Mouse (Mus musculus) midbrain, embryonic 14.5 days (tissue): Measurements from ENCODE around the gene Csdc2. TPM values are rescaled to one million over a fixed set of nuclear protein-coding genes. Genes with fewer than 3 reads are reported as not detected.

Experiments
- ATAC-seq: fragments of 200-750 bp; cut with Nextera tagmentation; 2 replicates; pipeline ENCODE4 v1.8.0; 2017; ENCODE audit warnings: moderate number of reproducible peaks, moderate library complexity; ENCODE audit not compliant: low FRiP score, low TSS enrichment
- DNase-seq: peaks from one replicate; pipeline ENCODE4 v3.0.0-alpha.2; 2015
- H3K27ac ChIP-seq: fragments of 300-500 bp; sonication (generic); replicated peaks from 2 replicates; pipeline ENCODE4 v1.5.1; 2014; ENCODE audit warnings: mild to moderate bottlenecking, low read depth, low read length, moderate library complexity
- H3K27me3 ChIP-seq: fragments of 300-500 bp; sonication (generic); 2 replicates; pipeline ENCODE4 v1.6.1; 2014; ENCODE audit warnings: low read length, control low read depth, mixed read lengths; ENCODE audit not compliant: control insufficient read depth, insufficient read depth
- H3K36me3 ChIP-seq: fragments of 300-500 bp; sonication (generic); 2 replicates; pipeline ENCODE4 v1.6.1; 2014; ENCODE audit warnings: low read length, control low read depth; ENCODE audit not compliant: control insufficient read depth, insufficient read depth
- H3K4me1 ChIP-seq: fragments of 300-500 bp; sonication (generic); 2 replicates; pipeline ENCODE4 v1.6.1; 2014; ENCODE audit warnings: mild to moderate bottlenecking, antibody characterized with exemption, low read length, control low read depth; ENCODE audit not compliant: control insufficient read depth, insufficient read depth
- H3K4me2 ChIP-seq: fragments of 300-500 bp; sonication (generic); 2 replicates; pipeline ENCODE4 v1.6.1; 2014; ENCODE audit warnings: mild to moderate bottlenecking, low read length, moderate library complexity
- H3K4me3 ChIP-seq: fragments of 300-500 bp; sonication (generic); replicated peaks from 2 replicates; pipeline ENCODE4 v1.5.1; 2014; ENCODE audit warnings: low read depth, low read length
- H3K9ac ChIP-seq: fragments of 300-500 bp; sonication (generic); replicated peaks from 2 replicates; pipeline ENCODE4 v1.6.1; 2014; ENCODE audit warnings: mild to moderate bottlenecking, low read length, moderate library complexity
- H3K9me3 ChIP-seq: fragments of 300-500 bp; sonication (generic); 2 replicates; pipeline ENCODE4 v1.6.1; 2016; ENCODE audit warnings: low read length, control low read depth, mixed read lengths; ENCODE audit not compliant: control insufficient read depth
- WGBS: fragments of 180-500 bp; shearing (Covaris S2); extraction: QIAGEN DNeasy Blood & Tissue Kit; methylation state at CpG from one replicate; pipeline ENCODE4 v1.1.7; 2014; 5-methylcytosine and 5-hydroxymethylcytosine counted together
- polyA plus RNA-seq: library from polyadenylated mRNA; unstranded; fragments of >200 nt; fragmentation: Nextera tagmentation; extraction: Ambion mirVana; gene quantifications from 2 replicates; pipeline ENCODE4 v1.2.1, GENCODE M21; 2014

The Csdc2 gene
- polyA plus RNA-seq = 167 and 188 TPM in 2 replicates

DNA sequence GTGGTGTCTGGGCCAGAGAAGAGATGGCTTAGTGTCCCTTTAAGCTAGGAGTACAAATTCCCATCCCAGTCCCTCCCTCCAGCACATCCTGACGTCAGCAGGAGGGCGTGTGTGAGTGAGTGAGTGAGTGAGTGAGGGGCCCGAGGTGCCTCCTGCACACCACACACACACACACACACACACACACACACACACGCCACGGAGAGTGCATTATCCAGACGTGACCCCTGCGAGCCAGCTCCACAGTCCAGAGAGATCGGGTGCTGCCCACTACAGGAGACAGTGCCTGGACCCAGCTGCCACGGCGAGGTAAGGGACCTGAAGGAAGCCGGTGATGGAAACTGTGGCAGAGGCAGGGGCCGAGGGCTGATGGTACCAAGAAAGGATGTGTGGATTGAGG is at the start of gene Csdc2:
Gene Csdc2 (plus strand): TSS at position 81 of the 400 bp plus-strand sequence.
- peak within 1 kb of the TSS; percentile 93 for H3K27ac ChIP-seq
- peaks cover 4% of the 10 kb centered on the region; the same call in 1 of the 2 replicates for H3K36me3 ChIP-seq
- peak; percentile 74 for ATAC-seq
- peak within 1 kb of the TSS; percentile 71 for H3K4me2 ChIP-seq
- peak within 1 kb of the TSS; percentile 61 for H3K4me3 ChIP-seq
- 2% methylated on average over 12 of the region's 12 CpGs for WGBS
- H3K9me3 ChIP-seq = no peaks in the 10 kb centered on the region
- DNase-seq = peak; percentile 88
- peaks cover 13% of the 10 kb centered on the region for H3K4me1 ChIP-seq
- no peaks in the 10 kb centered on the region for H3K27me3 ChIP-seq
- peak within 1 kb of the TSS; percentile 76 for H3K9ac ChIP-seq

DNA sequence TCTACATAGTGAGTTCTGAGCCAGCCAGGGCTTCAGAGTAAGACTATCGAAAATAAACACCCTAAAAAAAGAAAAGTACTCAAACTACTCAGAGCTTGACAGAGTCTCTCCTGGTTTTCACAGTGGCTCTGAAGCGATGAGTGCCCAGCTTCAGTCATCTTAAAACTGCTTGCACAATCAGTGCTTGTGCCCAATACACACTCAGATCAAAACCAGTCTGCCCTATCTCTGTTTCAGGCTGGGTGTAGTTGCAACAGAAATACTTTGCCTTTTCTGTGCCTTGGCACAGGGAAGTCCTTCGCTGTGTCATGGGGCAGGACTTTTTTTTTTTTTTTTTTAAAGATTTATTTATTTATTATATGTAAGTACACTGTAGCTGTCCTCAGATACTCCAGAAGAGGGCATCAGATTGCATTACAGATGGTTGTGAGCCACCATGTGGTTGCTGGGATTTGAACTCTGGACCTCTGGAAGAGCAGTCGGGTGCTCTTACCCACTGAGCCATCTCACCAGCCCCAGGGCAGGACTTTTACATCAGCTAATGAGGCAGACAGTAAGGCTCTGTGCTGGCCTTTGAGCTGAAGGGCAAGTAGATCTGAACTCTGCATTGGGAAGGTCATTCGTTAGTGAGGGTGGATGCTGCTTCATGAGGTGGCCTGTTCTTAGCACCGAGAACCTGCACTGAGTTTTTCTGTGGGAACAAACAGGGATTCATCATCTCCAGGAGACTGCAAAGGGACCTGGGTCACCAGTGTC is 49.6 kb upstream of the Csdc2 start:
- H3K4me1 ChIP-seq = no peaks in the 10 kb centered on the region
- H3K4me2 ChIP-seq = no peak overlapping the region
- no peak for DNase-seq
- H3K36me3 ChIP-seq = peaks cover 31% of the 10 kb centered on the region
- no peak for ATAC-seq
- H3K27me3 ChIP-seq = no peaks in the 10 kb centered on the region
- no peak overlapping the region for H3K4me3 ChIP-seq
- 95% methylated on average over 6 of the region's 6 CpGs for WGBS
- H3K9ac ChIP-seq = no peak overlapping the region
- H3K27ac ChIP-seq = no peak overlapping the region
- H3K9me3 ChIP-seq = no peaks in the 10 kb centered on the region

DNA sequence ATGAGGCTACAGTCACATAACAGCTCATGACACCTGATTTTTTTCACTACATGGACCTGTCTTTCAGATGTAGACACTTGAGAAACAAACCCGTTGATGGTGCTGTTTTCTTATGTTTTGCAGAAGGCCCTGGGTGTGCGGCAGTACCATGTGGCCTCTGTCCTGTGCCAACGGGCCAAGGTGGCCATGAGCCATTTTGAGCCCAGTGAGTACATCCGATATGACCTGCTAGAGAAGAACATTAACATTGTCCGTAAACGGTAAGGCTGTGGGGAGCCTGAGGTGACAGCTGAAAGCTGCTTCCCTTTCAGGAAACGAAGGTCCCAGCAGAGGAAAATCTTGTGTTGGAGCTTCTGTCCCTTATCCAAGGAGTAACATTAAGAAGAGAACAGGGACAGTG is 47.4 kb upstream of the Csdc2 start:
- WGBS = 97% methylated on average over 7 of the region's 7 CpGs
- no peaks in the 10 kb centered on the region for H3K9me3 ChIP-seq
- H3K4me3 ChIP-seq = no peak overlapping the region
- no peak overlapping the region for H3K9ac ChIP-seq
- DNase-seq = no peak
- ATAC-seq = no peak
- no peaks in the 10 kb centered on the region for H3K27me3 ChIP-seq
- no peak overlapping the region for H3K4me2 ChIP-seq
- no peak overlapping the region for H3K27ac ChIP-seq
- H3K36me3 ChIP-seq = peaks cover 40% of the 10 kb centered on the region
- no peaks in the 10 kb centered on the region for H3K4me1 ChIP-seq

DNA sequence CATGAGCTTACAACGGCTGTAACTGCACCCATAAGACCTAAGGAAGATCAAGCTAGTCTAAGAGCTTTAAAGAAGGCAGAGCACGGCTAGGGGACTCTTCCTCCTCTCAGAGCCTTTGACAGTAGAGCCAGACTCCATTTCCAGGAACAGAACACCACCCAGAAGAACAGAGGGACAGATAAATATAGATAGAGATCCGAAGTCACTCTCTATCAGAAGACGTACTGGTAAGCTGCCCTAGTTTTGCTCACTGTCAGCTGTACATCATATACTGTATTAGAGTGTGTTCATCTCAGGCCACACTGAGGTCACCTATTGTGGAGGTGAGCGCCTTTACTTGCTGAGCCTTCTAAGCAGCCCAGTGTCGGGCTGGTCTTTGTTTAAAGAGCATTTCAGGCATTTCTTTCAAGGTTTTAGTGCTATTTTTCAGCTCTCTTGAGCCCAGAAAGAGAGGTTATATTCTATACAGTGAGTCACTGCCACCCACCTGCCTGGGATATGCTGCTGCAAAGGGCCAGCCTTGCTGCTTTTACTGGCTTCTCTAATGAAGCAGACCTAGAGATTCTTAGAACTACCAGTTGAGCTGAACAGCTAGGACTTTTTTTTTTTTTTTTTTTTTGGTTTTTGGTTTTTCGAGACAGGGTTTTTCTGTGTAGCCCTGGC is 45.3 kb upstream of the Csdc2 start:
- Histone ChIP-seq H3K9ac (no peak overlapping the region), H3K4me2 (no peak overlapping the region), H3K27me3 (no peaks in the 10 kb centered on the region), H3K9me3 (no peaks in the 10 kb centered on the region), H3K4me3 (no peak overlapping the region), H3K36me3 (peaks cover 59% of the 10 kb centered on the region), H3K4me1 (no peaks in the 10 kb centered on the region), H3K27ac (no peak overlapping the region)
- DNase-seq (no peak), ATAC-seq (no peak)
- 92% methylated on average over 7 of the region's 7 CpGs for WGBS

DNA sequence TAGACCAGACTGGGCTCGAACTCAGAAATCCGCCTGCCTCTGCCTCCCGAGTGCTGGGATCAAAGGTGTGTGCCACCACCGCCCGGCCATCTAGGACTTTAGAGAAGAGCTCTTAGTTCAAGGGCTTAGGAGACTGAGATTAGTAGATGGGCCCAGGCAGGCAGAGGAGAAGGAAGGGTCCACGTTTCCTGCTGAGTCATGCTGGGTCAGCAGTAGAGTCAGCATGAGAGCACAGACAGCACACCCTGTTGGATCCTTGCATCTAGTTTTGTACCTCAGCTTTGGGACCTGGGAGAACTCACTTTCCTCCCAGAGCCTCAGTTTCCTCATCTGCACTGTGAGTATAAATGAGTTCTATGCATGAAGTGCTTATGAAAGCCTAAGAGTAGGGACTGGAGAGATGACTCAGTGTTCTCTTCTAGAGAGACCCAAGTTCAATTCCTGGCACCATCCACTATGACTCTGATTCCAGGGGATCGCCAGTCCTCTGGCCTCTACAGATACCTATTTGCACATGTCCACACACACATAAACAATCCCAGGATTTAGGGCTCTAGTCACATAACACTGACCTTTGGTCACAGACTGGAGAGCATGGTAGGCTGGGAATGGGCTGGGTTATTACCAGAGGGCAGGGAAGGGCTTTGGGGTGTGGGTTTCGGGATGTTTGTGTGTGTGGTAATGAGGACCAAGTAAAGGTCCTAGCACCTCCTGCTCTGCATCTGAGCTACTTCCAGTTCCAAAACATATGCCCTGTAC is 44.6 kb upstream of the Csdc2 start:
- DNase-seq (no peak), ATAC-seq (no peak)
- no peaks in the 10 kb centered on the region for H3K27me3 ChIP-seq
- H3K4me1 ChIP-seq = no peaks in the 10 kb centered on the region
- 97% methylated on average over 8 of the region's 8 CpGs for WGBS
- no peak overlapping the region for H3K4me3 ChIP-seq
- no peaks in the 10 kb centered on the region for H3K9me3 ChIP-seq
- H3K4me2 ChIP-seq = no peak overlapping the region
- no peak overlapping the region for H3K9ac ChIP-seq
- peaks cover 66% of the 10 kb centered on the region for H3K36me3 ChIP-seq
- H3K27ac ChIP-seq = no peak overlapping the region

DNA sequence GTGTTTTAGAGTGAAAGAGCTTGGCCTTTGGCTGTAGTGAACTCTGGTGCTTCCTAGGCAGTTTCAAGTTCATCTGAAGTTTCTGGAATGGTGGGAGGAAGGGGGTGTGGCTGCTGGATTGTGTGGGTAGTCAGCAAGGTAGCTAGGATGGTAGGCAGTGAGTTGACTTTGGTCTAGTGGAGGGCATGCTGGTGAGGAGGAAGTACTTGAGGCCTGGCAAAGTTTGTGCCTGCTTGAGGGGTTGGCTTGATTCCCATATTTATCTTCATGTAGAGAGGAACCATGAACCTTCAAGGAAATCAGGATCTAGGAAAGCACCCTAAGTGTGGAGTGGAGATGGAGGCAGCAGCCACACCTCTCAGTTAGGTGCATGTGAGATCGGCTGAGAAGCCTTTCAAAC is 42.6 kb upstream of the Csdc2 start:
- H3K27ac ChIP-seq = no peak overlapping the region
- DNase-seq (no peak), ATAC-seq (no peak)
- no peak overlapping the region for H3K9ac ChIP-seq
- WGBS = 92% methylated on average over 1 of the region's 1 CpGs
- no peaks in the 10 kb centered on the region for H3K4me1 ChIP-seq
- H3K4me3 ChIP-seq = no peak overlapping the region
- peaks cover 72% of the 10 kb centered on the region for H3K36me3 ChIP-seq
- no peaks in the 10 kb centered on the region for H3K27me3 ChIP-seq
- no peak overlapping the region for H3K4me2 ChIP-seq
- H3K9me3 ChIP-seq = no peaks in the 10 kb centered on the region

DNA sequence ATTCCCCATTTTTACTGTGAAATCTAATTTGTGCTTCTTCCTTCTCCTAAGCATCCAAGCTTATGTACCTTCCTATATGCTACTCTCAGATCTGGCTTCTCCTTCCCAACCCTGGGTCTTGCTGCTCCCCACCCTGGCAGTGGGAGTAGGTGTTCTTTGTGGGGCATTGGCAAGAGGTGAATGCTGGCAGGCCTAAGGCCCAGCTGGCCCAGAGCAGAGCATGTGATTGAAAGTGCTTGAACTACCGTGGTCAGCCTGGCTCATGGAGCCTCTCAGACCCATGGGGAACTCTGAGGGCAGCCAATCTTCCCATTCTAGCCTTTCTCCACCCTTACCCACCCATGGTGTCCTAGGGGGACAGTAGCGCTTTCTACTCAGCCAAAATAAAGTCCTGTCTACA is 40.2 kb upstream of the Csdc2 start:
- H3K27ac ChIP-seq = no peak overlapping the region
- H3K9me3 ChIP-seq = no peaks in the 10 kb centered on the region
- ATAC-seq (no peak), DNase-seq (no peak)
- H3K36me3 ChIP-seq = peaks cover 68% of the 10 kb centered on the region
- H3K4me2 ChIP-seq = no peak overlapping the region
- H3K27me3 ChIP-seq = no peaks in the 10 kb centered on the region
- no peaks in the 10 kb centered on the region for H3K4me1 ChIP-seq
- no peak overlapping the region for H3K9ac ChIP-seq
- H3K4me3 ChIP-seq = no peak overlapping the region
- 93% methylated on average over 2 of the region's 2 CpGs for WGBS

DNA sequence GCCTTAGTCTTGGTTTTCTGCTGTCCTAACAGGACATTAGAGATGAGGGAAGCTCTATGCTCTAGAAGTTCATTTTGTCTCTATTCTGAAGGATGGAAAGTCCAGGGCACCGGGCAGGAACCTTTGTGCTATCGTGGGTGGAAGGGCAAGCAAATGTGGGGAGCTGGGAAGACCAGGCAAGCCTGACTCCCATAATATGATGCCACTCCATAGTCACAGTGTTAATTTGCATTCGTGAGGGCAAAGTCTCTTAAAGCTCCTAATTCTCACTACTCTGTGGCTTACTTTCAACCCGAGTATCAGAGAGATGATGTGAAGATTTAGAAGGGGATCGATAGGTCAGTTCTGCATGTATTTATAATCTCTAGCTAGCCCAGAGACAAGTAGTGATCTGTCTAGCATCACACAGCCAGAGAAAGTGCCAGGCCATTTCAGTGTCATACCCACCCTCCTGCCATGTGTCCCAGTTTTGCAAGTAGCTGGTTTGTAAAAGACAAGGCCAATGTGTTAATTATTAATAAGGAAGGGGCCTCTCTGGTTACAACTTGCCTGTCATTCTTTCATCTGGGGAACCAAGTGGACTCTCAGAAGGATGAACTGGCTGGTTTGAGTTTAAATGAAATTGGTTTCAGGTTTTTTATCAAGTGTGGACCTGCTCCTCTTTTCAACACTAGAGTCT is 38.8 kb upstream of the Csdc2 start:
- Histone ChIP-seq H3K36me3 (peaks cover 70% of the 10 kb centered on the region), H3K9me3 (no peaks in the 10 kb centered on the region), H3K4me2 (no peak overlapping the region), H3K27me3 (no peaks in the 10 kb centered on the region), H3K27ac (no peak overlapping the region), H3K9ac (no peak overlapping the region), H3K4me3 (no peak overlapping the region), H3K4me1 (no peaks in the 10 kb centered on the region)
- DNase-seq = no peak
- ATAC-seq = no peak
- 95% methylated on average over 5 of the region's 5 CpGs for WGBS
